Mouse (Mus musculus): ENCODE measurements at regions not wholly inside any gene's neighbourhood (a gene's known extent, or its start where the extent isn't known, plus 50 kb on each side); places are given as distances from the start of the nearest gene placed in this dataset.

- Histone ChIP-seq H3K9ac (ENCODE audit: control insufficient read depth, low read depth, low read length, poor library complexity, severe bottlenecking) (no peak overlapping the region), H3K79me2 (ENCODE audit: control insufficient read depth, insufficient read depth, low read length, poor library complexity) (no peaks in the 10 kb centered on the region), H3K4me3 (ENCODE audit: control insufficient read depth in 1 of 2, insufficient read depth in 1 of 2, low read depth in 2 of 2, low read length in 2 of 2) (no peak overlapping the region), H3K4me1 (ENCODE audit: control insufficient read depth in 1 of 2, insufficient read depth in 2 of 2, low read length in 2 of 2) (no peaks in the 10 kb centered on the region), H3K27ac (ENCODE audit: control insufficient read depth, low read depth, low read length) (no peak overlapping the region), H3K36me3 (ENCODE audit: control insufficient read depth in 1 of 2, insufficient read depth in 2 of 2, low read length in 2 of 2) (no peaks in the 10 kb centered on the region), H3K9me3 (replicated peaks; ENCODE audit: insufficient read depth, low read length) (no peaks in the 10 kb centered on the region), H3K27me3 (ENCODE audit: control insufficient read depth in 1 of 2, insufficient read depth in 2 of 2, low read length in 2 of 2) (no peaks in the 10 kb centered on the region)
- no peak for TF ChIP-seq TBP (IDR thresholded peaks at IDR 0.05; ENCODE audit: low read depth, low read length)
- TF ChIP-seq MXI1 (IDR thresholded peaks at IDR 0.05; ENCODE audit: low read depth, low read length), result no peak
- TF ChIP-seq SMC3 (IDR thresholded peaks at IDR 0.05; ENCODE audit: low read depth, low read length), result no peak
- no peak for TF ChIP-seq MYC (IDR thresholded peaks at IDR 0.05; ENCODE audit: low read depth, low read length)
- TF ChIP-seq POLR2AphosphoS5 (IDR thresholded peaks at IDR 0.05; ENCODE audit: borderline replicate concordance, low read depth, low read length), result no peak
- no peak for TF ChIP-seq ETS1 (IDR thresholded peaks at IDR 0.05; ENCODE audit: low read depth, low read length)
- no peak for TF ChIP-seq MEF2A (IDR thresholded peaks at IDR 0.05; ENCODE audit: extremely low read depth, insufficient replicate concordance, low read depth, low read length, poor library complexity, severe bottlenecking)
- TF ChIP-seq ZMIZ1 (IDR thresholded peaks at IDR 0.05; ENCODE audit: low read depth, low read length), result no peak
- no peak for TF ChIP-seq KAT2A (conservative IDR thresholded peaks at IDR 0.05; ENCODE audit: low read depth, low read length)
- no peak for TF ChIP-seq SIN3A (IDR thresholded peaks at IDR 0.05; ENCODE audit: low read length)
- no peak for TF ChIP-seq USF2 (IDR thresholded peaks at IDR 0.05; ENCODE audit: borderline replicate concordance in 1 of 2, insufficient read depth in 1 of 2, low read depth in 1 of 2, low read length in 2 of 2)
- no peak for TF ChIP-seq MYB (IDR thresholded peaks at IDR 0.05; ENCODE audit: low read depth, low read length)
- DNase-seq (ENCODE audit: low read depth, low spot score), result no peak
Observed at GRCm38 (mm10) chr10:96406306-96406705, 210.5 kb upstream of the Btg1 start.

GRCm38 (mm10) chr10:96407846-96408245 lies 209.0 kb upstream of the Btg1 start:
- Histone ChIP-seq H3K4me3 (ENCODE audit: control insufficient read depth in 1 of 2, insufficient read depth in 1 of 2, low read depth in 2 of 2, low read length in 2 of 2) (no peak overlapping the region), H3K79me2 (ENCODE audit: control insufficient read depth, insufficient read depth, low read length, poor library complexity) (no peaks in the 10 kb centered on the region), H3K27me3 (ENCODE audit: control insufficient read depth in 1 of 2, insufficient read depth in 2 of 2, low read length in 2 of 2) (no peaks in the 10 kb centered on the region), H3K27ac (ENCODE audit: control insufficient read depth, low read depth, low read length) (no peak overlapping the region), H3K36me3 (ENCODE audit: control insufficient read depth in 1 of 2, insufficient read depth in 2 of 2, low read length in 2 of 2) (no peaks in the 10 kb centered on the region), H3K4me1 (ENCODE audit: control insufficient read depth in 1 of 2, insufficient read depth in 2 of 2, low read length in 2 of 2) (no peaks in the 10 kb centered on the region), H3K9ac (ENCODE audit: control insufficient read depth, low read depth, low read length, poor library complexity, severe bottlenecking) (no peak overlapping the region), H3K9me3 (replicated peaks; ENCODE audit: insufficient read depth, low read length) (no peaks in the 10 kb centered on the region)
- no peak for TF ChIP-seq SMC3 (IDR thresholded peaks at IDR 0.05; ENCODE audit: low read depth, low read length)
- no peak for TF ChIP-seq UBTF (IDR thresholded peaks at IDR 0.05; ENCODE audit: borderline replicate concordance, insufficient read depth, low read depth, low read length)
- TF ChIP-seq BHLHE40 (IDR thresholded peaks at IDR 0.05; ENCODE audit: borderline replicate concordance, low read depth, low read length), result no peak
- no peak for TF ChIP-seq MAZ (IDR thresholded peaks at IDR 0.05; ENCODE audit: low read depth, low read length)
- DNase-seq (ENCODE audit: low read depth, low spot score), result no peak
